Mouse (Mus musculus): ENCODE results near the gene Tecta. TPM values are rescaled to one million over a fixed set of nuclear protein-coding genes. Genes with fewer than 3 reads are reported as not detected.

The Tecta gene
- polyA plus RNA-seq, 1 experiment: not detected

- H3K4me1 ChIP-seq (ENCODE audit: control insufficient read depth, insufficient read depth, low read length): no peaks in the 10 kb centered on the region
- H3K4me3 ChIP-seq (ENCODE audit: insufficient read depth, low read length): no peak overlapping the region
- TF ChIP-seq CTCF (IDR thresholded peaks at IDR 0.05; ENCODE audit: low read depth, low read length) (no peak), POLR2A (IDR thresholded peaks at IDR 0.05; ENCODE audit: borderline replicate concordance, low read depth, low read length) (no peak)
- no peak overlapping the region for H3K27ac ChIP-seq (ENCODE audit: insufficient read depth, low read depth, low read length)
These were observed 44.9 kb downstream of the Tecta start for GRCm38 (mm10) chr9:42354871-42355270.

- Histone ChIP-seq H3K4me3 (ENCODE audit: insufficient read depth, low read length) (no peak overlapping the region), H3K27ac (ENCODE audit: insufficient read depth, low read depth, low read length) (no peak overlapping the region), H3K4me1 (ENCODE audit: control insufficient read depth, insufficient read depth, low read length) (no peaks in the 10 kb centered on the region)
- no peak for TF ChIP-seq CTCF (IDR thresholded peaks at IDR 0.05; ENCODE audit: low read depth, low read length)
- TF ChIP-seq POLR2A (IDR thresholded peaks at IDR 0.05; ENCODE audit: borderline replicate concordance, low read depth, low read length): no peak
These were observed 49.9 kb downstream of the Tecta start for GRCm38 (mm10) chr9:42349791-42350190.

- TF ChIP-seq POLR2A (IDR thresholded peaks at IDR 0.05; ENCODE audit: borderline replicate concordance, low read depth, low read length) (no peak), CTCF (IDR thresholded peaks at IDR 0.05; ENCODE audit: low read depth, low read length) (no peak)
- Histone ChIP-seq H3K4me1 (ENCODE audit: control insufficient read depth, insufficient read depth, low read length) (no peaks in the 10 kb centered on the region), H3K4me3 (ENCODE audit: insufficient read depth, low read length) (no peak overlapping the region), H3K27ac (ENCODE audit: insufficient read depth, low read depth, low read length) (no peak overlapping the region)
These were observed 53.4 kb downstream of the Tecta start for GRCm38 (mm10) chr9:42346297-42346696.

- TF ChIP-seq CTCF (IDR thresholded peaks at IDR 0.05; ENCODE audit: low read depth, low read length): no peak
- Histone ChIP-seq H3K4me3 (ENCODE audit: insufficient read depth, low read length) (no peak overlapping the region), H3K27ac (ENCODE audit: insufficient read depth, low read depth, low read length) (no peak overlapping the region), H3K4me1 (ENCODE audit: control insufficient read depth, insufficient read depth, low read length) (no peaks in the 10 kb centered on the region)
These were observed 60.6 kb downstream of the Tecta start for GRCm38 (mm10) chr9:42339151-42339550.

- H3K27ac ChIP-seq (ENCODE audit: insufficient read depth, low read depth, low read length): no peak overlapping the region
- H3K4me1 ChIP-seq (ENCODE audit: control insufficient read depth, insufficient read depth, low read length): no peaks in the 10 kb centered on the region
- TF ChIP-seq POLR2A (IDR thresholded peaks at IDR 0.05; ENCODE audit: borderline replicate concordance, low read depth, low read length) (no peak), CTCF (IDR thresholded peaks at IDR 0.05; ENCODE audit: low read depth, low read length) (no peak)
- H3K4me3 ChIP-seq (ENCODE audit: insufficient read depth, low read length): no peak overlapping the region
These were observed 62.7 kb downstream of the Tecta start for GRCm38 (mm10) chr9:42337026-42337425.

GRCm38 (mm10) chr9:42336575-42336974, 63.2 kb downstream of the Tecta start:
- TF ChIP-seq CTCF (IDR thresholded peaks at IDR 0.05; ENCODE audit: low read depth, low read length) (no peak), POLR2A (IDR thresholded peaks at IDR 0.05; ENCODE audit: borderline replicate concordance, low read depth, low read length) (no peak)
- no peak overlapping the region for H3K27ac ChIP-seq (ENCODE audit: insufficient read depth, low read depth, low read length)
- H3K4me3 ChIP-seq (ENCODE audit: insufficient read depth, low read length): no peak overlapping the region

GRCm38 (mm10) chr9:42334885-42335284, 64.8 kb downstream of the Tecta start:
- Histone ChIP-seq H3K4me3 (ENCODE audit: insufficient read depth, low read length) (no peak overlapping the region), H3K27ac (ENCODE audit: insufficient read depth, low read depth, low read length) (no peak overlapping the region), H3K4me1 (ENCODE audit: control insufficient read depth, insufficient read depth, low read length) (no peaks in the 10 kb centered on the region)
- TF ChIP-seq POLR2A (IDR thresholded peaks at IDR 0.05; ENCODE audit: borderline replicate concordance, low read depth, low read length) (no peak), CTCF (IDR thresholded peaks at IDR 0.05; ENCODE audit: low read depth, low read length) (no peak)

More at GRCm38 (mm10) chr9:42336575-42336974, 63.2 kb downstream of the Tecta start:
- H3K4me1 ChIP-seq (ENCODE audit: control insufficient read depth, insufficient read depth, low read length): no peaks in the 10 kb centered on the region

- no peak for TF ChIP-seq POLR2A (IDR thresholded peaks at IDR 0.05; ENCODE audit: borderline replicate concordance, low read depth, low read length)
- no peak for TF ChIP-seq CTCF (IDR thresholded peaks at IDR 0.05; ENCODE audit: low read depth, low read length)
- Histone ChIP-seq H3K27ac (ENCODE audit: insufficient read depth, low read depth, low read length) (no peak overlapping the region), H3K4me3 (ENCODE audit: insufficient read depth, low read length) (no peak overlapping the region), H3K4me1 (ENCODE audit: control insufficient read depth, insufficient read depth, low read length) (no peaks in the 10 kb centered on the region)
These were observed 67.0 kb downstream of the Tecta start for GRCm38 (mm10) chr9:42332692-42333091.

- Histone ChIP-seq H3K27ac (ENCODE audit: insufficient read depth, low read depth, low read length) (no peak overlapping the region), H3K4me1 (ENCODE audit: control insufficient read depth, insufficient read depth, low read length) (no peaks in the 10 kb centered on the region), H3K4me3 (ENCODE audit: insufficient read depth, low read length) (no peak overlapping the region)
- TF ChIP-seq CTCF (IDR thresholded peaks at IDR 0.05; ENCODE audit: low read depth, low read length) (no peak), POLR2A (IDR thresholded peaks at IDR 0.05; ENCODE audit: borderline replicate concordance, low read depth, low read length) (no peak)
These were observed 68.4 kb downstream of the Tecta start for GRCm38 (mm10) chr9:42331341-42331740.

GRCm38 (mm10) chr9:42329753-42330152, 70.0 kb downstream of the Tecta start:
- no peak overlapping the region for H3K4me3 ChIP-seq (ENCODE audit: insufficient read depth, low read length)
- no peak overlapping the region for H3K27ac ChIP-seq (ENCODE audit: insufficient read depth, low read depth, low read length)
- TF ChIP-seq CTCF (IDR thresholded peaks at IDR 0.05; ENCODE audit: low read depth, low read length): no peak
- no peak for TF ChIP-seq POLR2A (IDR thresholded peaks at IDR 0.05; ENCODE audit: borderline replicate concordance, low read depth, low read length)
- H3K4me1 ChIP-seq (ENCODE audit: control insufficient read depth, insufficient read depth, low read length): no peaks in the 10 kb centered on the region

All from bone marrow macrophage, adult 2 months (primary cell).